Mouse (Mus musculus) monocyte, adult 59 days (primary cell): ENCODE measurements around the gene Olfr767. TPM values are rescaled to one million over a fixed set of nuclear protein-coding genes. Genes with fewer than 3 reads are reported as not detected.

ENCODE experiments used
- total RNA-seq, 2 experiments: library from RNA; stranded (reverse); gene quantifications; one replicate each; pipeline ENCODE4 v1.2.4; 2023

The Olfr767 gene
- not detected for total RNA-seq

DNA sequence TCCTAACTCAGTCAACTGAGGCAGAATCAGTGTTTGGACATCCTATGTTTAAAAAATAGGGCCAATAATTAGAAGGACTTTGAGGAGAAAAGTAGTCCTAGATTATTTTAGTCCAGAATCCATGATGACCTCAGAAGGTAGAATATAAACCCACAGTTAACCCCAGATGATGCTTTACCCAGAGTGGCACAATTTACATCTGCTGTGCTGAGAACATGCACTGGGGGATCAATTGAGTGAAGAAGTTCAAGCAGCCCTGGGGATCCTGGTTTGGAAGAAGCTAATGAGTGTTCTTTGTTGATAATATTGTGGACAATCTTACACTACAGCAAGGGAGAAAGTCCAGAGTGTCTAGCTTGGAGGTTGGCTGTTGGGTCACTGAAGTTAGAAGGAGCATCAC lies at the start of gene Olfr767:
Gene Olfr767 (minus strand): TSS at position 101 of the 400 bp plus-strand sequence.

DNA sequence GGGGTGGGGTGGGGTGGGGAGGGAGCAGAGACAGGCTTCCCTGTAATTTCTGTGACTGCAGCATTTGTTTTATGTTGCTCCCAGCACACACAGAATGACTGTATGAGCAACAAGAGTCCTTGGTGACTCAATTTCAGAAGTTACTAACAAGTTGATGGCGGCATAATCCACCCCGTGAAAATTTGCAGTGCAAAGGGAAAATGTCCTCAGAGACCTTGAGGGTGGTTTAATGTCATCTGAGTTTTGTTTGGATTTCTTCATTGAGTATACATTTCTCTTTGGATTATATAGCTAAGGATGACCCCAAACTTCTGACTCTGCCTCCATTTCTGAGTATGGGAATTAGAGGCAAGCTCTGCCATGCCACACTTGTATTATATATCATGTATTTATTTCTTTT lies 35.1 kb upstream of the Olfr767 start, which contains the start of gene Olfr769:
Gene Olfr769 (minus strand): TSS at position 101 of the 400 bp plus-strand sequence.

DNA sequence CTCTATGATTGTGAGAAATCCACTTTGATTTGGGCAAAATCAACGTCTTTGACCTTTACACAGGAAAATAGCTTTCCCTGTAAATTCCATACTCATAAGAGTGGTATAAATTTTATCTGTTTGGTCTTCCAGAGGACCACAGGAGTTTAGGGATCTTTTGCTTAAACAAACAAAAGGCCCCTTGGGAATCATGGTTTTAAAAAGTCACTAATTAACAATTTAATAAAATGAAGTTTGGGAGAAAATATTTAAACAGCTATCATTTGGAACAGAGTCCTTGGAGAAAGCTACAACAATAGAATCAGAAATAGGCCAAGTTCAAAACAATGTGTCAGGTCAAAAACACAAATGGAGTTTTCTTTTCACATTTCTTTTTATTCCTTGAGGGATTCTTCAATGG lies 16.6 kb upstream of the Olfr767 start, which contains the start of gene Olfr768:
Gene Olfr768 (minus strand): TSS at position 101 of the 400 bp plus-strand sequence.

GRCm38 (mm10) chr10:129068877-129069276 lies 13.8 kb downstream of the Olfr767 start, which contains the start of gene Olfr766-ps1:
Olfr766-ps1 (minus strand) TSS chr10:129068977.

DNA sequence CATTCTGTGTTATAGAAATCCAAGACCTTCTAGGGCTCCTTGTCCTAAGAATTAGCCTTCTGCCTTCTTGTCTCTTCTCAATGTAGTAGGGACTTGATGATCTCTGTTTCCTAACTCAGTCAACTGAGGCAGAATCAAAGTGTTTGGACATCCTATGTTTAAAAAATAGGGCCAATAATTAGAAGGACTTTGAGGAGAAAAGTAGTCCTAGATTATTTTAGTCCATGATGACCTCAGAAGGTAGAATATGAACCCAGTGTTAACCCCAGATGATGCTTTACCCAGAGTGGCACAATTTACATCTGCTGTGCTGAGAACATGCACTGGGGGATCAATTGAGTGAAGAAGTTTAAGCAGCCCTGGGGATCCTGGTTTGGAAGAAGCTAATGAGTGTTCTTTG lies 32.8 kb downstream of the Olfr767 start, which contains the start of gene Olfr765:
Gene Olfr765 (minus strand): TSS at position 101 of the 400 bp plus-strand sequence.

GRCm38 (mm10) chr10:129039796-129040195 lies 42.9 kb downstream of the Olfr767 start, which contains the start of gene Olfr764-ps1:
Olfr764-ps1 (minus strand) TSS chr10:129039896.

Other genes starting within 250 kb of the Olfr767 start
- under 1 TPM; 0.43 to 0.50 TPM for gene Gdf11, start 191.2 kb downstream of the Olfr767 start, total RNA-seq
- 1 to 10 TPM; 3.9 to 5.2 TPM for gene Cd63, start 181.9 kb downstream of the Olfr767 start, total RNA-seq
- gene Rdh5, start 160.0 kb downstream of the Olfr767 start, total RNA-seq, result 1 to 10 TPM; 4.9 to 5.2 TPM
- gene Bloc1s1, start 158.9 kb downstream of the Olfr767 start, total RNA-seq, result 100 to 1,000 TPM in 1 of 2 experiments, 10 to 100 TPM in 1; 85.1 to 109 TPM
- not detected for gene Itga7, start 149.1 kb downstream of the Olfr767 start, total RNA-seq
- not detected for gene Mettl7b, start 121.9 kb downstream of the Olfr767 start, total RNA-seq
- not detected for gene Olfr9, start 93.5 kb downstream of the Olfr767 start, total RNA-seq
- gene Olfr763, start 72.1 kb downstream of the Olfr767 start, total RNA-seq, result not detected
- not detected for gene Olfr764-ps1, start 43.0 kb downstream of the Olfr767 start, total RNA-seq
- gene Olfr765, start 32.9 kb downstream of the Olfr767 start, total RNA-seq, result not detected
- not detected for gene Olfr766-ps1, start 13.9 kb downstream of the Olfr767 start, total RNA-seq
- gene Olfr768, start 16.5 kb upstream of the Olfr767 start, total RNA-seq, result not detected
- gene Olfr769, start 35.0 kb upstream of the Olfr767 start, total RNA-seq, result not detected
- not detected for gene Olfr770, start 56.1 kb upstream of the Olfr767 start, total RNA-seq
- not detected for gene Olfr771, start 81.8 kb upstream of the Olfr767 start, total RNA-seq
- gene Olfr772, start 95.0 kb upstream of the Olfr767 start, total RNA-seq, result not detected
- gene Olfr773, start 104.5 kb upstream of the Olfr767 start, total RNA-seq, result not detected
- not detected for gene Olfr774, start 153.3 kb upstream of the Olfr767 start, total RNA-seq
- not detected for gene Olfr775, start 165.5 kb upstream of the Olfr767 start, total RNA-seq
- gene Olfr776, start 176.2 kb upstream of the Olfr767 start, total RNA-seq, result not detected
- not detected for gene Olfr777, start 188.6 kb upstream of the Olfr767 start, total RNA-seq
- gene Olfr780, start 235.2 kb upstream of the Olfr767 start, total RNA-seq, result not detected
- not detected for gene Olfr781, start 245.9 kb upstream of the Olfr767 start, total RNA-seq